Mouse (Mus musculus) common myeloid progenitor, adult 5-6 weeks (primary cell): ENCODE results near the gene Prnp. TPM values are rescaled to one million over a fixed set of nuclear protein-coding genes. Genes with fewer than 3 reads are reported as not detected.

Experiments
- ATAC-seq: replicated peaks from 2 replicates; pipeline ENCODE4 v1.8.0; 2016; ENCODE audit warnings: low read depth, mild to moderate bottlenecking, moderate TSS enrichment, inconsistent platforms; ENCODE audit not compliant: poor library complexity, severe bottlenecking
- total RNA-seq: library from RNA; stranded (forward); fragments of 200-1000, 187-1606 nt; gene quantifications from 2 replicates; pipeline ENCODE4 v1.2.3, GENCODE M21; 2017

Prnp gene
- total RNA-seq, result 4.0 and 5.5 TPM in 2 replicates

DNA sequence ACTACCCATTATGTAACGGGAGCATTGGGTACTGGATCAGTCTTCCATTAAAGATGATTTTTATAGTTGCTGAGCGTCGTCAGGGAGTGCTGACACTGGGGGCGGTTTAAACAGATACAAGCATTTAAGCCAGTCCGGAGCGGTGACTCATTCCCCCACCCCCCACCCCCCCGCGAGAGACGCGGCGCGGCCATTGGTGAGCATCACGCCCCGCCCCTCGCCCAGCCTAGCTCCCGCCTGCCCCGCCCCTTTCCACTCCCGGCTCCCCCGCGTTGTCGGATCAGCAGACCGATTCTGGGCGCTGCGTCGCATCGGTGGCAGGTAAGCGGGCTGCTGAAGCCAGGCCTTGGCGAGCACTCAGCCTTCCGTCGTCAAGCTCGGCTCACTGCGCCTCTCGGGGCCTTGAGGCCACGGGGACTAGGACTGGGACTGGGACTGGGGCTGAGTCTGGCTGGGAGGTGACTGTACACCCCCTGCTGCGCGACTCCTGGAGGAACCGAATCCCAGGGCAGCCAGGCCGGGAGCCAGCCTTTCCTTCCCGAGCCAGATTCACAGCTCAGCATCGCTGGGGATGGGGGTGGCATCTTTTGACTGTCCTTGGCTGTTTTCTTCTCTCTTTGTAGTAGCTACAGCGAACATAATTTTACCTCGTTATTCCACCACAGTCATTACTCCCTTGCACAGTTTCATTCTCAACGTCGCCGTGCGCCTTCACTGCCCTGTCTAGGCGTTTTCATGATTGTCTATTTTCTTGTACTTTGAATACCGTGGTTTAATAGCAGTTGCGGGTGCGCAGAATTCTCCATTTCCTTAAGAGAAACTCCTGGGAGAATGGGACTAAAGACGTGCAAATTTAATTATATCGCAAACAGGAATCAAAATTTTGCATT is at the start of gene Prnp, which contains the start of gene Prn:
Gene Prnp, plus strand, starts transcription at position 246 of the 890 bp plus-strand sequence.
Gene Prn, plus strand, starts transcription at position 275 of the 890 bp plus-strand sequence.
- peak; percentile 85 for ATAC-seq

DNA sequence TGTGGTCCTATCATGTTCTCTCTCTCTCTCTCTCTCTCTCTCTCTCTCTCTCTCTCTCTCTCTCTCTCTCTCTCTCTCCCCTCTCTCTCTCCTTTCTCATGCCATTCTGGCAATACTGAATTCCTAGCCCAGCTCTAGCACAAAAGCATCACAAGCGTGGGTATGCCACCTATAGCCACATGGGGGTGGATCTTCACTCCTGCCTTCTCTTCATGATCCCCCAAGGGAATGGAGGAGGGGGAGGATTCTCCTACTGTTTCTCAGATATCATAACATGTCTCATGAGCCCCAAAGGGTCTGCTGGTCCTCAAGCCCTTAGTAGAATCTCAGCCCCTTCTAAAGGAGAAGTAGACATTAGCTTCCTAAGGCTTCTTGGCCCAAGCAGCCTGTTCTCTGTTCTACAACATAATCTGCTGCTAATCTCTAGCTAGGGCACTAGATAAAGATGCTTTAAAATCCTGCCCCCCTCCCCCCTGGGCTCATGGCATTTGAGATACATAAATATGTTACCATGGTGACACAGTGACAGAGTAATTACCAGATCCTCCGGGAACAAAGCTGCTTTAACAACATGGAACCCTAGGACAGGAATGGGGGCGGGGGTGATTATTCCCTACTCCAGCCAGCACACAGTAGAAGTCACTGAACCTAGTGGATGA is 47.0 kb upstream of the Prnp start:
- ATAC-seq, result no peak

DNA sequence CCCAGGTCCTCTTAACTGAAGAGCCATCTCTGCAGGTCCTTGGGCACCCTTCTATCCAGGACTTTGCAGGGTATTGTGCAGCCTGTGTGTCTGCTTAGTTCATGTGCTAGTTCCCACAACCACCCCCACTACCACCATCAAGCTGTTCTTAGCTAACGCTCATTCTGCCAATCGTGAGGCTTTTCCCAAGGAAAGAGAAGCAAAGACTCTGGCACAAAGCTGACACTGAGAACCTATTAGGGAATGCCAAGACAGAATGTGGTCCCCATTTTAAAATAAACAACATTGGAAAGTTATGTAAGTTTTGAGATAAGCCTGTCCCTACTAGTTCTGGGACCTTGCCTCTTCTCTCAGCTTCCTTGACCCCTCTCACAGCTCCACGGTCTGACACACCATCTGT is 46.3 kb upstream of the Prnp start:
- no peak for ATAC-seq

DNA sequence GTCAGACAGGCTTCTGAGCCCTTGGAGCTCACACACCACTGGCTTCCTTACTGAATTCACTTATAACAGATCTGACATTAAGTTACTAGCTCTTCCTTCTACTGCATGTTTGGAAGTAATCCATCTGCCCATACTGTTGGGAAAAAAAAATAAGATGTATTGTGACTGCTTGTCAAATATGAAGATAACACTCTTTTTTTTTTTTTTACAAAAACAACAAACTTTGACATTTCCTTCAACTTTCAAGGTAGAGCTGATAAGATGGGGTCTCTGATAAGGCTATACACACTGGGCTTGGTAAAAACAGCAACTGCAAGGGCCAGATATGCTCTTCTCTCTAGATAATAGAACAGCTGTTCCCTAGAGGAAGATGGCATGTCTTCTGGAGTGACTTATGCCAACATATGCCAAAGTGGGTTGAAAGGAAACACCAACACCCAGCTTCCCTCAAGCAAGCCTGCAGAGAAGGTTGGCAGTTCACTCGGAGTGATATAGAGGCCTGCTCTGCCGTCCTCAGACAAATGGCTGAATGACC is 45.4 kb upstream of the Prnp start:
- peak; percentile 39; the same call in 1 of the 2 replicates for ATAC-seq

DNA sequence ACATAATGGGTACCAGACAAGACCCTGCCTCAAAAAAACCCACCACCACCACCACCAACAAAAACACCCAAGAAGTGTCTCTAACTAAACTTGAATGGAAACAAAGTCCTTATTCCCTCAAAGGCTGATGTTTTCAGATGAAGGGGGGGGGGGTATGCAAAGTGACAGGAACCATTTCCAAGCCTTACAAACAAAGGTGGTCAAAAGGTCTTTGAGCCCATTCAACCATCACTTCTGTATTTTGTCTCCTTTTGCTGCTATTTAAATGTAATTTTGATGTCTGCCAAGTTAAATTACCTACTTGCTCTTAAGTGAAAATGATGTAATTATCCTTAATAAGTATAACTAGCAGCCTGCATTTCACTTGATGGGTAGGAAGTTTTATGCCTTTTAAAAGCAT is 43.1 kb upstream of the Prnp start:
- ATAC-seq, result no peak

DNA sequence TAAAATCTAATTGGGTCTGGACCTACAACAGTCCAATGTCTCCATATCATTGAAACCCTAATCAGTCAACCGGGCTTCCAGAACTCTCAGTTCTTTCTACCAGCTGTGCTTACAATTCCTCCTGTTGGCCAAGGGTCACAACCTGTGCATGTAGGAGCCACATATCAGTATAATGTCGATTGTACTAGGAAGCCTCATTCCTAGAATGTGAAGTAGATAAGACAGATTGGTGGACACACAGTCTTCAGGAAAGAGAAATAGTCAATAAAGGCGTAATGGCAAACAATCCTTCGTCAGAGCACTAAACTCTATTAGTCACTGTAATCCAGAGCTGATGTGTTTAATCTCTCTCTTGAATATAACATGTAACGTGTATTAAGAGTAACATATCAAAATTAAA is 40.7 kb upstream of the Prnp start:
- no peak for ATAC-seq

DNA sequence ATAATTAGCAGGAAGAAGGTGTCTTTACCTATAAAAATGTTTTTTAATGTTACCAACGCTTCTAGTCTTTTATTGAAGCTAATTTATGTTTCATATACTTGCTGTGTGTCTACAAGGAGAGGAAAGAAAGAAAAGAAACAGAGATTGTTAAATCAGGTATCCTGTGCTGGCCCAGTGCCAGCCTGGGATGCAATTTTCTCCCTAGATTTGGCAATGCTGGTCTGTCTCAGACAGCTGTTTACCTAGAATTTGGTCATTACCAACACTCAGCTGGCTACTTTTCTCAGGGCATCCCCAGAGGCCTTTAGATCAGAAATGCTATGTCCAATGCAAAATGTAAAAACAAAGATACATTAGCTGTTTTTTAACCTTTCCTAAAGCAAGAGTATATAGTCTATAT is 36.4 kb upstream of the Prnp start:
- no peak for ATAC-seq

DNA sequence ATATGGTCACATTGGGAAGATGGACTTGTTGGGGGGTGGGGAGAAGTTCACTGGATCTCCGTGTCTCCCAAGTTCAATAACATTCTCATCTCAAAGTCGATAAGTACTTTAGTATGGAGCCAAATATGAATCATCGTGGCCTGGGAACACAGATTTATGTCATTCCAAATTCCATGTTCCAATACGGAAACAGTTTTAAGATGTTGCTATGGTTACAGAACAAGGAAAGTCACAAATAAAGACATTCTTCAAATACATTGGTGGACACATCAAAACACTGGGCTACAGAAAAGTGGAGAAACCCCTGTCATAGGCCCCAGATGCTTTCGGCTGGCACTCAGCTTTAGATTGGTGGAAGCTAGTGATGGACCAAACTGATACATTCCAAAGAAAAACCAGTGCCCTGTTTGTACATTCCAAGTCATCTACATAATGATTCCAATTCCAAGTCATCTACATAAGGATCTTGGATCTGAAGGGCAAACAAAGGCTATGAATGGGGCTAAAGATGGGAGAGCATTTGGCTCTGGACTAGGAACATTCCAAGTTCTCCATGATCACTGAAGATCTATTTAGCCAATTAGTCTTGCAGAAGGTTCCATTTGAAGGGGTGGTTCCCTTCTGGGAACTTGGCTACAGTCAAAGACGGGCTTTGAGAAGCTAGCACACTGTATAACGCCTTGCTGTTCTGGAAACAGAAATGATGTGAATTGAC is 33.0 kb upstream of the Prnp start:
- no peak for ATAC-seq

DNA sequence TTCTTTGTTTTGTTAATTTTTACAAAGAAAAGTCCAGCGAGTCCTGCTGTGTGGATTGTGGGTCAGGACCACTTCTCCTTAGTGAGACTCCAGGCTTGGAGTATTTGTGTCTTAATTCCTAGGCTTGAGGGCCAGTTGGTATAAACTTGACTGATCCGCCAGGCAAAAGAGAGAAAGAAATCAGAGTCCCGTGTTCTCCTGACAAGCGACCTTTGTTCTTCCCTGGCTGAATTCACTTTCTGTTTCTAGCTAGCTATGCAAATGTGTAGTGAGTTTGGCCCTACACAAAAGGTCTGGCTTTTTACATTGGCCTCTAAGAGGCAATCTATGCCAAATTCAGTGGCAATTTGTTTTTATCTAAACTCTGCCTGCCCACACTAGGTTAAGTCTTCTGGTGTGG is 28.0 kb upstream of the Prnp start:
- ATAC-seq, result no peak

DNA sequence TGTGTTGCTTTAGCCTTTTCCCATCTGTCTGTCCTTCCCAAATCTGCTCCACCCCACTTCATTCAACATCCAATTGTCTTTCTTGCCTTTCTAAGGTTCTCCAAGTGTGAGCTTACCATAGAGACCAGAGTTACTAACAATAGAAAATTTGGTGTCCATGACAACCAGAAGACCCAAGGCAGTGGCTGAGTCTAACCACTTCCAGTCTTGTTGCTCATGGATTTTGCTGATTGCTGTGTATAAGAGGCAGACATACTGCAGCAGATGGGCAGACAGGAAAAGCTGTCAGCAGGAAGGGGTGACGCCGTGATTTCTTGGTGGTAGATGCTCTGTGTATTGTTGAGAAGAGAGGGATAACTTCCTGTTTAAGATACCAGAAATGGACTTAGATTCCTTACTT is 26.6 kb upstream of the Prnp start:
- ATAC-seq, result peak; percentile 45; the same call in 1 of the 2 replicates

DNA sequence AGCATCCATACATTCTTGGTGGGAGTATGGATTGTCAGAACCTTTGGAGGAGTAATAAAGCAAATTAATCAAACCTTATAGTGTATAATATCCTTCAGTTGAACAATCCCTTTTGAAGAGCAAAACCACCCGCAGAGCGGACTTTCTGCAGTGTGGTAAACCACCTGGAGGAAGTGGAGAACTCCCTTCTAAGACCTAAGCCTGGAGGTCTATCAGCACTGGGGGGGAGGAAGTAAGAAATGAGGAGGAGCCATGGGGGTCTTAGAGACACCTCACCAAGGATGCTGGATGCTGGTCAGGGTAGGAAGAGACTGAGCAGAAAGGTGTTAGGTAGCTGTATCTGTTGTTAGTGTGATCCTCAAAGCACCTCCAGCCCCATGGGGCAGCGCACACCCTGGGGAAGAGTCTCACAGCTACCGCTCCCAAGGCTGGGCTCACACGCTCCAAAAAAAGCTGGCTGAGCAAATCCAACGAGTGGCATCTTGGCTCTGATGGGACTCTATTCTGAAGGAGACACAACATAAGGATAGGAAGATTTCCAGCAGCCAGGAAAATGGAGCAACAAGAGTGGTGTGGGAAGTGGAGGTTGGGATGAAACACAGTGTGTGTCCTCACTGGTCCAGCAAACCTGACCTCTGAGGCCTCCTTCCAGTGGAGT is 23.1 kb upstream of the Prnp start:
- peak; percentile 55 for ATAC-seq

DNA sequence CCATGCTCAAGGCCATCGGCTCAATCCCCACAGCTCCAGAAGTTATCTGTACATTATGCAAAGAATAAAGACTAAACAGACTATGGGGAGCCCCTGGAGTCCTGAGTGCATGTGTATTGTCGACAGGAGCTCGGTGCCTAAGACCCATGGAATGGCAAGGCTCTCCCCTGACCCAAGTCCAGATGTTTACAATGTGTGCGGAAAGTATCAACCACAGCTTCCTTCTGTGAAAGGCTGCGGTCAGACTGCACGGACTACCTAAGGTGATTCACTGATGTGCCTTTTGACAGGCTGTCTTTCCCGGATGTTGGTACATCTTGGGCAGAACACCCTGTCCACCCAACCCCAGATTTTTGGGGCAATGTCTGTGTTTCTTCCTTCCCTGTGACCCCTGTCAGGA is 21.5 kb upstream of the Prnp start:
- peak; percentile 79 for ATAC-seq

DNA sequence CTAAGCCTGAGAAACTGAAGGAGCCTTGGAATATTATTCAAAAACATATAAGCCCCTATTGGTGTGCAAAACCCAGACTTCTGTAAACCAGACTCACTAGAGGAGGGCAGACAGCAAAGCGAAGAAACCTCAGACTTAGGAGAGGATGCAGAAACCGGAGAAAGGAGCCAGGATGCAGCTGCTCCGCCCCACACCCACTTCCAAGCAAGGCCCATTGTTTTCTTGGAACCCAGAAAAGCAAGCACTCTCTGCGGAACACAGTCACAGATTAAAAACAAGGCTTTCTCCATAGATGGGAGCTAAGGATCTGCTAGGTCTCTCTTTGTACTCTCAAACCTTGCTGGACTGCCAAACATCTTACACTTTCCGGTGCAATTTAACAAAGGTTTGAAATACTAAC is 17.2 kb upstream of the Prnp start:
- ATAC-seq, result no peak

DNA sequence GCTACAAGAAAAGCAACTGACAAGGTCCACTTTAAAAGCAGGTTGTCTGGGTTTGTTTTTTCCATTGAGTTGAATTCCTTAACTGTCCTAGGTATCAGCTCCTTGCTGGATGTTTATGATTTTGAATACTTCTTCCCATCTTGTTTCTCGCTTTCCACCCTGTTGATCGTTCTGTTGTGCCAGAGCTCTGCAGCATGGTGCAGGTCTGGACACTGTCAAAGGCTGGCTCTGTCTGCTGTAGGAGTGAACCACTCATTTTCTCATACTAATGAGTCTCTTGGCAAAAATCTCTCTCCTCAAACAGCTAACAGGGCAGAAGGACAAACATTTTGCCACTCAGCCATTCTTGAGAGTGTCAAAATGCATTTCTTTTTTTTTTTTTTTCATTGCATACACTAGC is 14.6 kb upstream of the Prnp start:
- no peak for ATAC-seq

DNA sequence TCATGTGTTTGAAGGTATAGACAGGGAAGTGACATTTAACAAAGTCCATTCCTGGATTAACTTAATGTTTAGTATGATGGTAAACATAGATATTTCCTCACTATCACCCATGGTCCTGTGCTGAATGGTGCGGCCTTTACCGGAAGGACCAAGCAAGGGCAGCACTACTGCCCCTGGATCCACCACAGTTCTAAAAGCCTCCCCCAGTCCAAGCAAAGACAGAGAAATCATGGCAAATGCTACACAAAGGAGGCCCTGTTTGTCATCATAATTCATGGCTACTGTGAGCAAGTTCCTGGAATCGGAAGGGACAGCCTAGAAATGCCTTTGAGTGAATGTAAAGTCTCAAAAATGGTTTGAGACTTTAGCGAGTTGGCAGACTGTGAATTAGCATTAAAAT is 13.7 kb upstream of the Prnp start:
- ATAC-seq, result no peak

DNA sequence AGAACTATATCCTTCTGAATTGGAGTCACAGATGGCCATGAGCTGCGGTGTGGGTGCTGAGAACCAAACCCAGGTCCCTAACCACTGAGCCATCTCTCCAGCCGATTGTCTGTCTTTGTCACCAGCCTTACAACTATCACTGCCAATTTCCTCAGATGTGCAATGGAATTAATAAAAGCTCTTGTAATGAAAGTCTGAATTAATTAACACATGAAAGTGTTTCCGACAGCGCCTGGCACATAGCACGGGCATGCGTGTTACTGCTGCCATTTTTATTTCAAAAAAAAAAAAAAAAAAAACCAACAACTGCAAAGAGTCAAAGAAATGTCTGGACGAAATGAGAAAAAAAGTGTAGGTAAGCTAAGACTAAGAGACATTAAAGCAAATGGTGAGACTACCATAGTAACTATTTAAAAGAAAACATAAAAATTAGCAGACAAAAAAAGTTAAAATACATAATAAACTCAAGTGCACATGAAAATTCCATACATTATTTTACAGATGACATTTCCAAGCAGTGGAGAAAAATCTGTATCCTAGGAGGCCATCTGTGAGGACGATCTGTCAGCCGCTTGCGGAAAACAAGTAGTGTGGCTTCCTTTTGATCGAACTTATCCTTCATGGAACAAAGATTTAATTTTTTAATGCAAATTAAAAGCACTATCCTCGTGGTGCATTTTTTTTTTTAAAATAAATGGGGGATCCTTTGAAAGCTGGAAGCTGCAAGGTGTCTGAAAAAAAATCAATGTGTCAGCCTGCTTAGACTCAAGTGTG is 12.2 kb upstream of the Prnp start:
- no peak for ATAC-seq

DNA sequence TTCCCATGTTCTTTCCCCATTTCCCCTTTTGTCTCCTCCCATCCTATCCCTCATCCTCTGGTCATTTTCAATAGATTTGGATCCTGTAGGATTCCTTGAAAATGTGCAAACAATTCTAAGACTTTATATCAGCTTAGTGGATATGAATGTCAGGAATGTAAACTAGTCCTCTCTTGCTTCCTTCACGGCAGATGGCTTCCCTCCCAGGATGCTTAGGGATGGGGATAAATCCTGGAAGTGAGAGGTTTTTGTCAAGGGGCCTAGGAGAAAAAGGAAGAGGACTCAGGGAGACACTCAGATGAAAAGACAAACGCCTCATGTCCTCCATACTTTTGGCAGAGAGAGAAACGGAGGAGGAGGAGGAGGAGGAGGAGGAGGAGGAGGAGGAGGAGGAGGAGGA is 7.3 kb upstream of the Prnp start:
- no peak for ATAC-seq

DNA sequence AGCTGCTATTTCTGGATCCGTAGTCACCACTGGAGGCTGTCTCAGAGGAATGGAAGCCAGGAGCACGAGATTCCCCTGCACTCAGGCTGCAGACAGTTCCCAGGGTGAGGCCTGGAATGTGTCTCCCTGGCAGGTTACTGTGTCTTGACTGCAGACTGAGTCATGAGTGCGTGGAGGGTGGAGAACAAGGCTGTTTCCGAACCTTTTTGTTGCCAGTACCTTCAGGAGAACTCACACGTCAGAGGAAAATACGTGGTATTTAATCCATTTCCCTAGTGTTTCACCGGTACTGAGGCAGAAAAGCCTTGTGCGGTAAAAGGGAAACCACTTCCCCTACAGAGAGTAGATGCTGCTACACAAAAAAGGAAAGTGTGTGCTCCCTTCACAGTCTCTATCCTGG is 6.9 kb upstream of the Prnp start:
- ATAC-seq, result peak; percentile 54

DNA sequence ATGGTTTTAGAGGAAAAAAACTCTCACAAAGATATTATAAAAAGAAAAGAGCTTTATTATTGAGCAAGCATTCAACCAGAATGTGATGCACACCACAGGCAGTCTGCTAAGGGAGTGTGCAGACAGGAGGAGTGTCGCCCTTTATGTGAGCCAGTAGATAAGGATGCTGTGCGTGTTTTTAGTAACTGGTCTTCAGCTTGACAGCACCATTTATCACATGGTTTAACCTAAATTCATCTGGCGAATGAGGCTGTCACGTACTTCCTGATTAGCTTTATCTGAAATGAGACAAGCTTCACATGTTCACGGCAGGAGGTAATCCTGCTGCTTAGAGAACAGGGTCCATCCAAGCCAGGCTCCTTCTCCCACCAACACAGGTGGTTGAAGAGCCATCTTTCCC is 4.7 kb upstream of the Prnp start:
- ATAC-seq, result peak; percentile 53
